Mouse (Mus musculus) MEL-GATA-1-ER (cell line): ENCODE measurements around the gene Ctrb1.
A peak's percentile ranks its signal among the peaks of the same experiment; 100 is the strongest.

ENCODE experiments used
- DNase-seq: peaks from one replicate; pipeline ENCODE4 v3.0.0-alpha.2; 2012; ENCODE audit warnings: low read depth; ENCODE audit errors: extremely low read depth

Gene Ctrb1

DNA sequence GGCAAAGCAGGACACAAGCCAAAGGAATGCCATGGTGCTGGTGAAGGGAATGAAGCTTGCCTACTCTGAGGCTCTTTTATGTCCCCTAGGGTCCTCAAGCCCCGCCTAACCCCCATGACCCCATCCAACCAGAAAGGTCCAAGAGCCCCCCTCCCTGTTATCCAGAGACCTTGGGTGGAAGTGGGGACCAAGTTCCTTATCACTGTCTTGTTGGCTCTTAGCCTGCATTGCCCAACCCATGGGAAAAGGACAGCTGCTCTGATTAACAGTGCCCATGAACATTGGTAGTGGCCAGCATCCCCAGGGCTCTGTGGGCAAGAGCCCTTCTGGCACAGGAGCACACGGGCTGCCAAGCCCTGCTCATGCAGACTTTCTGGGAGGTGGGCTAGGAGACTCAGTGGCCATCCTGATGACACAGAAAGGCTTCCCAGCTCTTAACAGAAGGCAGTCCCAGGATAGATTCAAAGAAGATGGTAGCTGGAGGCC is at the start of gene Ctrb1:
Gene Ctrb1, minus strand, starts transcription at position 51 of the 486 bp plus-strand sequence.
- DNase-seq: no peak

DNA sequence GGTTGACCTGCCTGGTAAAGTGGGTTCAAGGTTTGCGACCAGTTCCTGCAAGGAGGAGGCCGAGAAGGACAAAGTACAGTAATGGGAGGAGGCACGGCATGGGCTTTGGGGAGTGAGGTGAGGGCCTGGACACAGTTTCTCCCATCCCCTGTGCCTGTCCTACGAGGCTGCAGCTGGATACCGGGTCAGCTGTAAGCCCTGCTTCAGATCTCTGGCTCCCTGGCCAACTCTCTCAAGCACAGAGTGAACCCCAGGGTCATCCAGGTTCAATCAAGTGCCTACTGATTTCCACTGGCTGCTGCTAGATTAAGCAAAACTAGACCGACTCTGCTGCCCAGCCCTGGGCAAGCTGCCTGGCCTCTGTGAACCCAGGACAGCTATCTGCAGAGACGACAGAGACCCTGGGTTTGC is 49.5 kb upstream of the Ctrb1 start:
- no peak for DNase-seq

DNA sequence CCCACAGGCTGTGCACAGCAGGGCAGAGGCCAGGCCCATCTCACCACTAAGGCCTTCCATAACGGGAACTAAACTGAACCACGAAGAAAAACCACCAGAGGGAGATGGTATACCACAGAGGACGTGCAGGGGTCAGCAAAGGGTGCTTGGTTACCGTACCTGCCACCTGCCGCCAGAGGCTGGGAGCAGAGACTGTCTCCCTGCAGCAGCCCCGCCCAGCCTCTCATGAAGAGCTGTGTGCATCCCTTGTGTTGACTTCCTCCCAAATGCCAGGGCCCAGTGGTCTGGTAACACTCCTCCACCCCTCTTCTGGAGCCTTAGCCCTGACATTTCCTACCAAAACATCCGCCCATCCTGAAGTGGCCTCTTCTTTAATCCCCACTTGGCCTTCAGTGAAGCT is 48.8 kb upstream of the Ctrb1 start:
- DNase-seq: no peak

DNA sequence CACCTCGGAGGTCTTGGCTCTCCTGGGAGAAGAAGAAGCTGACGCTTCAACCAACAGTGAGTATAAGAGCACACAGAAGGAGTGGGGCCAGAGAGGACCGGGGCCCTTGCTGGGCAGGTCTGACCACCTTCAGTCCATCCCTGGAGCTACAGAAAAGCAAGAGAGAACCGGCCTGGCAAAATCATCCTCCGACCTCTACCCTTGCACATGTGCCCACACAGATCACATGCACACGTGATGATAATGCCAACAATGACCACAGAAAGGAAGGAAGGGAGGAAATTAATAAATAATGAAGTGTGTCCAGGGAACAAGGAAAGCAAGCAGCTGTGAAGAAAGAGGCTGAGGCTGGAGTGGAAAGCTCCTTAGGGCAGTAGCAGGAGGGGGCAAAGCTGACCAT is 48.1 kb upstream of the Ctrb1 start:
- no peak for DNase-seq

DNA sequence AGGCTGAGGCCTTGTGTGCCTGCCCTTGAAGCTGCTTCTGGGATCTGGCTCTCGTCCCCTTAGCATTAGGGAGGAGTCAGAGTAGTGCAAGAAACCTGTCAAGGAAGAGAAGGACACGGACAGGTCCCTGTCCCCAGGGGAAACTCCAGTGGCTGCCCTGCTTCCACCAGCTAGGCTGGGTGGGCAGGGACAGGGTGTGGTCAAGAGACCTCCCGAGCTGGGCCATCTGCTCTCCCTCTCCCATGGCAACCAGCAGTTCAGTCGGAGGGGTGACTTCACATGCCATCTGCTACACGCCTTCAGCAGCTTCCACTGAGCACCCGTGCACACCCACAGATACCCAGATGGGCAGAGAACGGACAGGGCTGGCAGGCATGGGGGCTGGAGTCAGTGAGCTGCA is 45.5 kb upstream of the Ctrb1 start:
- no peak for DNase-seq

DNA sequence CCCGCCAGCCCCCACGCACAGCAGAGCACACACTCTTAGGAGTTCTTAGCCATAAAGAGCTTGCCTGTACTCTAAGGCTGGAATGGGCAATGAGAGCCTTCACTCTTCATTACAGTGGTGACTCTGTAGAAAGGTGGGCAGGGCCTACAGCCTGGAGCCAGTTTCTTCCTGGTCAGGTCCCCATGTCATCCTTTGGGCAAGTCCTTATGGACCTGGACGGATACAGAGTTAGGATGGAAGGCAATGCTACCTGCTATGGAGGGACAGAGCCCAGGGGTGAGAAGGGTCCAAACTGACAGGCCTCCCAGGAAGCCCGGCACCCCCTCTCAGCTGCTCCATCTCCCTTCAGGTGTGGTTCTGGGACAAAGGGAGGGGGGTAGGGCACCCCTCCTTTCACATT is 45.0 kb upstream of the Ctrb1 start:
- DNase-seq: no peak

DNA sequence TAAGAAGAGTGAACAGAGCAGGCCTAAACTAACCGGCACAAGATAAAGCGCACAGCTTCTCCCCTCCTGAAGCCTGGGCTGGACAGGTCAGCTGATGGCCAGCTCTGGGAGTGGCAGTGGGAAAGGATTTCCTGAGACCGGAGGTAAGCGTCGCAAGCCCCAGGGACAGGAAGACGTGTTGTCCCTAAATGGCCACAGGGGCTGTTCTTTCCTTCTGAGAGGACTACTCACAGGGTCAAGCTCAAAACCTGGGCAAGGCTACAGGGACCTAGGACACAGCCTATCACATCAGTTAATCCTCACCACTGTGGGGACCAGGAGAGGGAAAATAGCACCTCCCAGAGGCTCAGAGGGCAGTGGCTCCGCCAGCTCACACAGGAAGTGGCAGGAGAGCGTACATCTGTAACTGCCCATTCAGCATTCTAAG is 44.5 kb upstream of the Ctrb1 start:
- no peak for DNase-seq

DNA sequence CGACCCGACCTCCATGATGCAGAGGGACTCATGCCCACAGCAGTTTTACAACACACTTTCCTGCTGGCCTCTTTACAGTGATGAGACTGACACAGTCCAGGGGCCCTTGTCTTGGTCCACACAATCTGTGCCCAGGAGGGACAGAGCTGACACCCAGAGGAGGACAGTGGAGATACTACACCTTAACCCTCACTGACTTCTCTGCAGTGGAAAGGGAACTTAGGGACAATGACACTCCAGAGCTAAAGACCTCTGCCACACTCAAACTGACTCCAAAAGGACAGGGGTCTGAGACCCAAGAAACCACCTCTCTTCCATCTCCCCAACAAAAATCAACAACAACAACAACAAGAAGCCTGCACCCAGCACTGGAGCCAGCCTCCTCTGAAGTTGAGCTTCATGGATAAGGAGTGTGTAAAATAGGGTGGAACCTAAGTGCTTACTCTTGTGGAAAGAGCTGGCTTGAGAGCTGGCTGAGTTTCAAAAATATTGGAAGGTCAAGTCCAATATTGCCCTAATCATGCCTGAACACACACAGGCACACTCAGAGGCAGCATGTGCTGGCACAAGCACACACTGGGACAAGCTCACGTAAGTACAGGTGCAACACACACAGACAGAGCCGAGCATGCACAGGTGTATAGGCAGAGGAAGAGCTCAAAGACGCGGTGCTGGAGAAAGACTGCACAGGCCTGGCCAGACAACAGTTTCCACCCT is 43.6 kb upstream of the Ctrb1 start:
- no peak for DNase-seq

DNA sequence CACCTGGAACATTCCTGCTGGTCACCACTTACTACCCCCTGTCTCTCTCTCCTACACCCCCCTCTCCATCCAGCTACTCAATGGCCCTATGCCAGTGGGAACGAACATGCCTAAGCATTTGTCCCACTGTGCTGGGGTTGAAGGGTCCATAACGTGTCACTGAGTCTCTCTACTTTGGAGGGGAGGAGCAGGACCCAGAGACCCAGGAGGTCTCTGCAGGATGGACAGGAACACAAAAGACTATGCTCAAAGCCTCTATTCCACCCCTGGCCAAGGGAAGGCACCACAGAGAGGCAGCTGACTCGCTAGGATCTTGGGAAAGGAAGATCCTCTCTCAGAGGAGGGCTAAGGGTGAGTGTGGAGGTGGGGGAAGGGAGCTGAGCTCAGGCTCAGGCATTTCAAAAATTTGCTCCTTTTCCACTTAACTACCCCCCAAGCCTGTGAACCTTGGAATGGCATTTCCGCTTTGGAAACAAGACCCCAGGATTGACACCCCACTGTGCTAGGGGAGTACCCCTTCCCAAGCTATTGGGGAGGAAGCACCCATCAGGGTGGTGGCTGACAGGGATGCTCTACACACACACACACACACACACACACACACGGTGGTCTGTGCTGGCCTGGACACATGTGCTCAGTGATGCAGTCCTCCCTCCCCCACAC is 42.9 kb upstream of the Ctrb1 start:
- no peak for DNase-seq

DNA sequence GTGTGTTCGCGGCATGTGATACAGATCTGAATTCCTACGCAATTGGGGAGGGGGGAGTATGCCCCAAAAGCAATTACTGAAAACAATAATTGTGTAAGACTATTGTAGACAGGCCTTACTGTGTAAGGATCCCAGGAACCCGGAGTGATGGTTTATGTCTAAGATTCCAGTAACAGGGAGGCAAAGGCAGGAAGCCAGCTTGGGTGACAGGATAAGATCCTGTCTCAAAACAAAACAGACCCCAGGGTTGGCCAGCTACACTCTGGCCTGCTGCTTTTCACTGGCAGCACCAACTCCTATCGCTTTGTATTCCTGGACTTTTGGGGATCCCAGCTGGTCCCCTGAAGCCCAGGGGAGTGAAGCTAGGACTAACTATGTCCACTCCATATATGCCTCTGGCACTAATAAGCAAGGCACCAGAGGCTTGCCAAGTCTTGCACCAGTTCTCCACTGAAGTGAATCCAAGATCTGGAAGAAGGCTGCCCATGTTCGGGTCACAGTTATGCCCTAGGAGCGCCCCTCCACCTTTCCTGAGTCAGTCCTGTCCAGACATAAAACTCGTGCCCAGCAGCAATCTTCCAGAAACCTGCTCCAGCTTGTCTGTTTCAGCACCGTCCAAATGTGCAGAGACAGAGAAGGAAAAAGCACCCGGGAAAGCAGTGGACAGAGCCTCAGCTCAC is 41.7 kb upstream of the Ctrb1 start:
- no peak for DNase-seq

DNA sequence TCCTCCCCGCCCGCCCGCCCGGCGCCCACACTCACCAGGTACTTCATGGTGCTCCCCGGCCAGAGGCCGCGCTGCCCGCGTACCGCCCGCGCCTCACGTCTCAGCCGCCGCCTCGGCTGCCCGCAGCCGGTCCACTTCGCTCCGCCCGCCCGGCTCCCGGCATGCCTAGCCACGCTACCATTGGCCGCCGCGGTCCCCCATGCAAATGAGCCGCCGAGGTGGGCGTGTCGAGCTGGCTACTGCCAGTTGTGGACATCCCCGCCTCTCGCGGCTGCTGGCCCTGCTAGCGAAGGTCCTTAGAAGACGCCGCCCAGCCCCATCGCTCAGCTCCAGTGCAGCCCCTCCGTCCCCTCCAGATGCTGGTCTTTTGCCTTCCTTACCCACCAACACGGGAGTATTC is 41.2 kb upstream of the Ctrb1 start:
- DNase-seq: peak; percentile 67

DNA sequence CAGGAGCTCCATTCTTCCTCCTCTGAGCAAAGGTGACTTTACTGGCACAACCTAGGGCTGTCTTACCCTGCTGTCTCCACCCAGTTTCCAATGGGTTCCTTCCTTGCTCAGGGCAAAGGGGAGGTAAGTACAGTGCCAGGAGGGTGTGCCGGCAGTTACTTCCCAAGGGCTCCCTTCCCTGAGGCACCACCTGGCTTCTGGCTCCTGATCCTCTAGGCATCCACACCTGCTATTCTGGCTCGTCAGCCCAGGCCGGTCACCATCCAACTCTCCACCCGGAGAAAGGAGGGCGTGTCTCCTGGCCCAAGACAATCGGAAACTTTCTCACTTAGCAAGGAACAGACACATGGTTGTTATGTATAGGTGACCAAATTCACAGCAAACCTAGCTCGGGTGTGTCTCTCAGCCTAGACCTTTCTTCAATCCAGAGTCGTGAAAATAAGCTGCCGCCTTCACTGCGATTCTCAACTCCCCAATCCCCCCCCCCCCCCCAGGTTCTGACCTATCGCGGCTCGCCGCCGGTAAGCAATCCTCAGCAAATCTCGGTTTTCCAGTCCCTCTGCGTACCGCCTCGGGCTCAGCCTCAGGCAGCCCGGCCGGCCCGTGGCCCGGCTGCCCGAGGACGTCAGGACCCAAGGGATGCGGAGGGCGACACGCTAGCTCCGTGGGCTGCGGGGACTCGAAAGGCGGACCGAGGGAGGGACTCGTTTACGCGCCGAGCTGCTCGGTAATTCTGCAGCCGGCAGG is 40.6 kb upstream of the Ctrb1 start:
- DNase-seq: no peak

DNA sequence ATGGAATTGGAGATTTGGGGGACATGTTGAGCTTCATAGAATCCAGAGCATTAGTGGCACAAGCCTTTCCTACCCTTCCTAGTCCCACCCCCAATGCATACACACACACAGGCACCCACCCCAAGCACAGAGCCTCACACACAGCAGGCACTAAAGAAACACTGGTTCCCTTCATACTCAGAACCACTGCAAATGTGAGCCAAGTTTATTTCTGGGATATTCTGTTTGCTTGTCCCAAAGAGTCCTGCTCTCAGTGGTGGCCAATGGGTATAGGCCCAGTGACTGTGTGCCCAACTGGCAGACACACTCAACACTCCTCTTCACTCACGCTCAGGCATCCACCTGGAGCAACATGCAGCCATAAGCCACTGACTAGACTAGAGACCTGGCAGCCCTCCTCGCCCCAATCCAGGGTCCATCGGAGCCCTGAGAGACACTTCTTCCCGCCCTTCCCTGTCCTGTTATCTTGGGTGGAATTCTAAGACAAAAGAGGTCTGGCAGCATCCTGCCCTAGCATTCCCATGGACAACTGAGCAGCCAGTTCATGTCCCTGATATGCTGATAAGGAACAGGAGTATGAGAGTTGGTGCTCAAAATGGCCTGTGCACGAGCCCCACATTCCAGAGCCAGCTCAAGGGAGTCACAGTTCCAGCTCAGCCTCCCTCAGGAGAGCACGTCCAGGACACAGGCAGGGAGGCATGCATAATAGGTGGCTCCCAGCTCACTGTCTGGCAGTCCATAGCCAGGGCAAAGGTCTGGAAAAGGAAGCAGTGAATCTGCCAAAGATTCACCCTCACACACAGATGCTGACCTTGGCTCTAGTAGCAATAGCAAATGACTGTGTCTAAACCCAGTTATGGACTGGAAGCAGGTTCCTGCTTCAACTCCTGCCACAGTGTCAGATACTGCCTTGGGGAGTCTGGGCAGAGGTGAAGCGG is 38.7 kb upstream of the Ctrb1 start:
- no peak for DNase-seq

DNA sequence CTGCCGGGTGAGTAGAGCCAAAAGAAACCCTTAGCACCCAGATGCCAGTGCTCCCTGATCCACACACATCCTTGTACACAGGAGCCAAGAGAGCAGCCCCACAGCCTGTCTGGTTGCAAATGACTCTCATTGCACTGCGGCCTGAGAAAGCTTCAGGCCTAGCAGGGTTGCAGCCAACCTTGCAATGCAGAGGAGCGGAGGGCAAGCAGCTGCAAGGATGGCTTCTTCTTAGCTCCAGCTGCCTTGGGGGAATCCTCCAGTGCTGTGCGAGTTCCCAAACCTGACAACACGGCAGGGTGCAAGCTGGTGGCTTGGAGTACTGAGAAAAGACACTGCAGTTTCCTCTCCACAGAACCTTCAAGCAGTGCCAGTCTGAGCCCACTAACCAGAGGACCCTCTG is 37.7 kb upstream of the Ctrb1 start:
- DNase-seq: no peak

DNA sequence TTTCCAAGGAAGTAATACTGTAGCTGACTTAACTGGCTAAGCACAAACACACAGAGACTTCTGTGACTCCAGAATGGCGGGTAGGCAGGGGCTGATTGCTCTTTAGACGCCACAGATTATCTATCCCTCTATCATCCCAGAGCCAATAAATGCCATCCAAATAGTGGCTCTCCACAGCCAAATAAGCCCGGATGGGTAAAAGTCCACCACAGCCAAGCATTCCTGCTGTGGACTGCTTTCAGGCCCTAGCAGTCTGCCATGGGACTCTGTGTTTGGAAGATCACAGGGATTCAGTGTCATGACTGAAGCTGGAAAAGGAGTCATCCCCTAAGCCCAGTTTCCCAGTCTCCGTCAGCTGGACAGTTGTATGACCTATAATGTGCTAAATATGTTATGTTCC is 36.7 kb upstream of the Ctrb1 start:
- no peak for DNase-seq

DNA sequence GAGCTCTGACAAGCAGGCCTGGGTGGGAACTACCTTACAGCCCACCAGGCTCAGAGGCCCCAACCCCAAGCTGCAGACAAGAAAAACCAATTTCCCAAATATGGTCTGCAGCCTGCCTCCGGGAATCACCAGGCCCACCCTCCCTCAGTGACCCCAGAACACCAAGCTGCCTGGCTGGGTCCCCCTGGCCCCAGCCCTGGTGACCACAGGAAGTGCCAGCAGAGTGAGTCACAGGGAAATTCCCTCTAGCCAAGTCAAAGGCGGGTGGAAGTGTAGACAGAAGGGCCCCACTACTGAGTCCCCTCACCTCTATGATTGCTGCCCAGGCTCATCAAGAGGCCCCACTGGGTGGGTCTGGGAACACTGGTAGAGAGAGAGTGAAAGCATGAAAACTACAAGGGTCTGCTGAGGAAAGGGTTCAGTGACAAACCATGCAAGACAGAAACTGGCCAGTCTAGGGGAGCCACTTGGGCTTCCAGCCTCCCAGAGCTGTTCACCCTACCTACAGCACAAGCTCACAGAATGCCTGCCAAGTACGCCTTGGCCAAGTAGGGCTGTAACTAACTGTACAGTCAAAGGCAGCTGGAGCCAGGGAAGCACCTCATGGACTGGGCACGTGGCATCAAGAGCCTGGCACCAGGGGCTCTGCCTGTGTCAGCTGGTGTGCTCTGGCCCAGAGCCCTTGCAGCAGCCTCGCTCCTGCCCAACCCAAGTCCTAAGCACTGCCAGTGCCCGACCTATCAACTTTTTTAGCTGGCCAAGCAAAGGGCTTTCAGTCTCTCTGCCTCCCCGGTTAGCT is 35.5 kb upstream of the Ctrb1 start:
- DNase-seq: no peak

DNA sequence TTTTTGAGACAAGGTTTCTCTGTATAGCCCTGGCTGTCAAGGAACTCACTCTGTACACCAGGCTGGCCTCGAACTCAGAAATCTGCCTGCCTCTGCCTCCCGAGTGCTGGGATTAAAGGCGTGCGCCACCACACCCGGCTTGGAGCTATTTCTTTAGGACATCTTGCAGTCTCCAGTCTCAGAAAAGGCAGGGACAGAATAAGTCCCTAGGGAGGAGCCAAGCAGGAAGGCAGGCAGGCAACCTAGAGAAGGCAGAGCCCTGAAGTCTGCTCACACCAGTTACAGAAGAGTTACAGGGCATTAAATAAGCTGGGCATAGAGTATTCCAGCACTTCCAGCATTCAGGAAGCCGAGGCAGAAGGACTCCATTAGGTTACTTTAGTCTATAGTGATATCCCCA is 34.5 kb upstream of the Ctrb1 start:
- no peak for DNase-seq

DNA sequence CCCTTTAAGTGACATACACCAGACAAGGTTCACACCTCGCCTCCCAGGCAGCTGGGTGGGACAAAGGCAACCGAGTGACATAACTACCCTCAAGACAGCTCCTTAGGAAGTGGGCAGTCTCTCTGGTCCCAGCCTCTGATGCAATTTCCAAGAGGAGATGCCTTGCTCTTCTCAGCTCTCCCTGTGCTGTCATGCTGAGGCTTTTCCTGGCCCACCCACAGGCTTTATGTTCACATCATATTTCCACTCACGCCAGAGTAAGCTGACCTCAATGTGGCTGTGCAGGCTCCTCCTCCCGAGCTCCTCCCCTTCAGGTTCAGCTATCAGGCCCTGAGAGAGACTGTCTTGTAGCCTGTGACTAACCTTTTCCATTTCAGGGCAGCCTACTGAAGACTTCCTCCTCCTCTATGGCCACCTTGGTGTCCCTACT is 29.3 kb upstream of the Ctrb1 start:
- no peak for DNase-seq

DNA sequence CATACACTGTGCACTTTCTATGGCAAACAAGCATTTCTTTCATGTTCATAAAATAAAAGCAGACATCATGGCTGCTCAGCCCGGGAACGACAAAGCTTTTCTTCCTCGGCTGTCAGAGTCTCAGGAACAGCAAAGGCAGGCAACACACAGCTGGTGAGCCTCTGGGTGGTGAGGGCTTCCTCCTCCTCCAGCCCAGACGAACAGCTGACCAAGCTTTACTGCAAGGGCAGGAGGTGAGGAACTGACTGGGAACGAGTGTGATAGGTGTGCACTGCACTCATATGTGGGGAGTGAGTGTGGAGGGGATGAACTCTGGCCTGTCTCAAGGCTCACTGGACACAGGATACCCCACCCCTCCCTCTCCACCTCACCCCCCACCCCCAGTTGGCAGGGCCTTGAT is 28.1 kb upstream of the Ctrb1 start:
- DNase-seq: no peak

DNA sequence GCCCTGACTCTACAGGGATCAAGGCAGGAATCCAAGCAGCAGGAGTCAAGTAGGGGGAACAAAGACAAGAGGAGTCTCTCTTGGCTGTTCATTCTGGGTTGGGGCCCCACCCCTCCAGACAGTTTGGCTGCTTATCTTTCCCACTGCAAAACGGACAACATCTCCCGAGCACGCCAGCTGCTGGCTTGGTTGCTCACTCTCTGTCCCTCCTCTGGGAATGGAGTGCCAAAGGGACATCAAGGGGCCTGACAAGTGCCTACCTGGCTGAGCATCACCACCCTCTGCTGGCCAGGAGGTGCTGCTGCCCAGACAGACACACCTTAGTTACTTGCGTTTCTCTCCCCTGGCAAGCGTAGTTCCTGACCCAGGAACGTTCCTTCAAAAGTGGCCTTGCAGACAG is 27.1 kb upstream of the Ctrb1 start:
- no peak for DNase-seq
